Mouse (Mus musculus) left cerebral cortex, postnatal 4 days (tissue): Measurements from ENCODE around the gene Trp53bp2. TPM values are rescaled to one million over a fixed set of nuclear protein-coding genes. Genes with fewer than 3 reads are reported as not detected.
A peak's percentile ranks its signal among the peaks of the same experiment; 100 is the strongest.

ENCODE experiments used
- DNase-seq: peaks from one replicate; pipeline ENCODE4 v3.0.0-alpha.2; 2022
- intact Hi-C: fragments of 180-260 bp; cut with DNase I; formaldehyde crosslinking; loops from one replicate; pipeline ENCODE4 v1.15.1; 2025
- total RNA-seq, 2 experiments: library from RNA; stranded (reverse); gene quantifications; 2 replicates each; pipeline ENCODE4 v1.2.3; 2021

The Trp53bp2 gene
- total RNA-seq, 2 experiments from 2014 or later: 23.2 to 27.3 TPM

- intact Hi-C loops: loop anchor here (10.0 kb wide), 1 partner anchor 62 kb away; the partner anchor contains the start of gene Fbxo28
- DNase-seq: no peak
Measured at GRCm38 (mm10) chr1:182406621-182407020, 2.4 kb upstream of the Trp53bp2 start.

- DNase-seq: peak; percentile 55
- intact Hi-C loops: loop anchor here (10.0 kb wide), 1 partner anchor 63 kb away; the partner anchor contains the start of gene Fbxo28
Measured at GRCm38 (mm10) chr1:182408243-182408642, 729 bp upstream of the Trp53bp2 start.

- no peak for DNase-seq
- intact Hi-C loops: loop anchor here (10.0 kb wide), 1 partner anchor 65 kb away; the partner anchor contains the start of gene Fbxo28
Measured at GRCm38 (mm10) chr1:182409401-182410173, 615 bp downstream of the Trp53bp2 start.

- no peak for DNase-seq
- intact Hi-C loops: no loop called here
Measured at GRCm38 (mm10) chr1:182412586-182413270, 3.8 kb downstream of the Trp53bp2 start.

GRCm38 (mm10) chr1:182419481-182419880, 10.5 kb downstream of the Trp53bp2 start:
- intact Hi-C loops: no loop called here
- no peak for DNase-seq

GRCm38 (mm10) chr1:182424274-182424673, 15.3 kb downstream of the Trp53bp2 start:
- no peak for DNase-seq
- intact Hi-C loops: no loop called here

GRCm38 (mm10) chr1:182425176-182425575, 16.2 kb downstream of the Trp53bp2 start:
- intact Hi-C loops: no loop called here
- no peak for DNase-seq

GRCm38 (mm10) chr1:182426444-182426843, 17.5 kb downstream of the Trp53bp2 start:
- intact Hi-C loops: no loop called here
- no peak for DNase-seq

- no peak for DNase-seq
- intact Hi-C loops: no loop called here
Measured at GRCm38 (mm10) chr1:182427426-182427825, 18.5 kb downstream of the Trp53bp2 start.

- intact Hi-C loops: no loop called here
- DNase-seq: no peak
Measured at GRCm38 (mm10) chr1:182429826-182430225, 20.9 kb downstream of the Trp53bp2 start.

- DNase-seq: no peak
- intact Hi-C loops: no loop called here
Measured at GRCm38 (mm10) chr1:182430676-182431075, 21.7 kb downstream of the Trp53bp2 start.

- intact Hi-C loops: no loop called here
- DNase-seq: no peak
Measured at GRCm38 (mm10) chr1:182432059-182432458, 23.1 kb downstream of the Trp53bp2 start.

GRCm38 (mm10) chr1:182436746-182437145, 27.8 kb downstream of the Trp53bp2 start:
- peak; percentile 21 for DNase-seq
- intact Hi-C loops: no loop called here

- intact Hi-C loops: no loop called here
- DNase-seq: peak; percentile 70
Measured at GRCm38 (mm10) chr1:182439546-182440222, 30.7 kb downstream of the Trp53bp2 start.

GRCm38 (mm10) chr1:182441791-182442473, 33.0 kb downstream of the Trp53bp2 start:
- DNase-seq: no peak
- intact Hi-C loops: no loop called here

- no peak for DNase-seq
- intact Hi-C loops: no loop called here
Measured at GRCm38 (mm10) chr1:182444116-182444515, 35.1 kb downstream of the Trp53bp2 start.

- intact Hi-C loops: no loop called here
- DNase-seq: no peak
Measured at GRCm38 (mm10) chr1:182448276-182449035, 39.5 kb downstream of the Trp53bp2 start.

- DNase-seq: no peak
- intact Hi-C loops: no loop called here
Measured at GRCm38 (mm10) chr1:182452473-182452872, 43.5 kb downstream of the Trp53bp2 start.

GRCm38 (mm10) chr1:182455080-182455479, 46.1 kb downstream of the Trp53bp2 start:
- no peak for DNase-seq
- intact Hi-C loops: no loop called here

GRCm38 (mm10) chr1:182458556-182458955, 49.6 kb downstream of the Trp53bp2 start:
- DNase-seq: no peak
- intact Hi-C loops: no loop called here
